Mouse (Mus musculus) forebrain, embryonic 14.5 days (tissue): Measurements from ENCODE around the gene Nsg2. TPM values are rescaled to one million over a fixed set of nuclear protein-coding genes. Genes with fewer than 3 reads are reported as not detected.

ENCODE experiments used
- ATAC-seq: fragments of 200-750 bp; cut with Nextera tagmentation; 2 replicates; pipeline ENCODE4 v1.8.0; 2017; ENCODE audit warnings: mild to moderate bottlenecking, moderate library complexity
- DNase-seq: peaks from one replicate; pipeline ENCODE4 v3.0.0-alpha.2; 2015; ENCODE audit warnings: low spot score
- H3K27ac ChIP-seq: fragments of 300-500 bp; sonication (generic); 2 replicates; pipeline ENCODE4 v1.5.1; 2014; ENCODE audit warnings: low read depth, mild to moderate bottlenecking, control low read depth, low read length, moderate library complexity
- H3K27me3 ChIP-seq: fragments of 300-500 bp; sonication (generic); replicated peaks from 2 replicates; pipeline ENCODE4 v1.6.1; 2014; ENCODE audit warnings: low read length, control low read depth, mixed read lengths; ENCODE audit not compliant: control insufficient read depth, insufficient read depth
- H3K36me3 ChIP-seq: fragments of 300-500 bp; sonication (generic); 2 replicates; pipeline ENCODE4 v1.6.1; 2014; ENCODE audit warnings: low read length, control low read depth; ENCODE audit not compliant: control insufficient read depth, insufficient read depth
- H3K4me1 ChIP-seq: fragments of 300-500 bp; sonication (generic); 2 replicates; pipeline ENCODE4 v1.6.1; 2014; ENCODE audit warnings: antibody characterized with exemption, low read length, control low read depth; ENCODE audit not compliant: control insufficient read depth, insufficient read depth
- H3K4me2 ChIP-seq: fragments of 300-500 bp; sonication (generic); 2 replicates; pipeline ENCODE4 v1.6.1; 2014; ENCODE audit warnings: mild to moderate bottlenecking, control low read depth, low read length
- H3K4me3 ChIP-seq: fragments of 300-500 bp; sonication (generic); 2 replicates; pipeline ENCODE4 v1.5.1; 2014; ENCODE audit warnings: low read depth, low read length, control low read depth
- H3K9ac ChIP-seq: fragments of 300-500 bp; sonication (generic); 2 replicates; pipeline ENCODE4 v1.6.1; 2014; ENCODE audit warnings: mild to moderate bottlenecking, low read length, control low read depth, moderate library complexity
- H3K9me3 ChIP-seq: fragments of 300-500 bp; sonication (generic); replicated peaks from 2 replicates; pipeline ENCODE4 v1.6.1; 2016; ENCODE audit warnings: low read length, control low read depth, mixed read lengths; ENCODE audit not compliant: control insufficient read depth
- WGBS: fragments of 180-500 bp; shearing (Covaris S2); extraction: QIAGEN DNeasy Blood & Tissue Kit; methylation state at CpG from one replicate; pipeline ENCODE4 v1.1.7; 2014; 5-methylcytosine and 5-hydroxymethylcytosine counted together
- polyA plus RNA-seq: library from polyadenylated mRNA; unstranded; fragments of >200 nt; fragmentation: Nextera tagmentation; extraction: Ambion mirVana; gene quantifications from 2 replicates; pipeline ENCODE4 v1.2.1, GENCODE M21; 2014

The Nsg2 gene
- polyA plus RNA-seq, 1 experiment from 2014 or later: 315 TPM

DNA sequence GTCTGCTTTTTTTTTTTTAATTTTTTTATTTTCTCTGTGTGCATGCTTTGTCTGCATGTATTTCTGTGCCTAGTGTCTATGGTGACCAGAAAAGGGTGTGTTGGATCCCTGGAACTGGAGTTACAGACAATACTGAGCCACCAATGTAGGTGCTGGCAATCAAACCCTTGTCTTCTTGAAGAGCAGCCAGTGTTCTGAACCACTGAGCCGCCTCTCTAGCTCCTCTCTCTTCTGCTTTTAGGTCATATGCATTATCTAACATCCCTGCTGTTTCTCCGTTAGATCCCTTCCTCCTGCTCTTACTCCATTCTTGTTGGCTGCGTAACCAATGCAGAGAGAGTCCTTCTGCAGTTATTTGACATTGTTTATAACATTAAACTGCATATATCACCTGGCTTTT lies 8.6 kb downstream of the Nsg2 start:
- Histone ChIP-seq H3K9ac (0 out of 2 replicates have a peak overlapping the region, but pooled peaks have one; percentile 10), H3K4me2 (peak overlapping the region; percentile 41), H3K4me3 (0 out of 2 replicates have a peak overlapping the region, but pooled peaks have one; percentile 8), H3K36me3 (peaks cover 48% of the 10 kb centered on the region), H3K9me3 (peaks cover 10% of the 10 kb centered on the region), H3K27ac (peak overlapping the region; percentile 91; the same call in 1 of the 2 replicates), H3K27me3 (no peaks in the 10 kb centered on the region), H3K4me1 (peaks cover 37% of the 10 kb centered on the region)
- no peak for ATAC-seq
- 78% methylated on average over 3 of the region's 3 CpGs for WGBS
- no peak for DNase-seq

DNA sequence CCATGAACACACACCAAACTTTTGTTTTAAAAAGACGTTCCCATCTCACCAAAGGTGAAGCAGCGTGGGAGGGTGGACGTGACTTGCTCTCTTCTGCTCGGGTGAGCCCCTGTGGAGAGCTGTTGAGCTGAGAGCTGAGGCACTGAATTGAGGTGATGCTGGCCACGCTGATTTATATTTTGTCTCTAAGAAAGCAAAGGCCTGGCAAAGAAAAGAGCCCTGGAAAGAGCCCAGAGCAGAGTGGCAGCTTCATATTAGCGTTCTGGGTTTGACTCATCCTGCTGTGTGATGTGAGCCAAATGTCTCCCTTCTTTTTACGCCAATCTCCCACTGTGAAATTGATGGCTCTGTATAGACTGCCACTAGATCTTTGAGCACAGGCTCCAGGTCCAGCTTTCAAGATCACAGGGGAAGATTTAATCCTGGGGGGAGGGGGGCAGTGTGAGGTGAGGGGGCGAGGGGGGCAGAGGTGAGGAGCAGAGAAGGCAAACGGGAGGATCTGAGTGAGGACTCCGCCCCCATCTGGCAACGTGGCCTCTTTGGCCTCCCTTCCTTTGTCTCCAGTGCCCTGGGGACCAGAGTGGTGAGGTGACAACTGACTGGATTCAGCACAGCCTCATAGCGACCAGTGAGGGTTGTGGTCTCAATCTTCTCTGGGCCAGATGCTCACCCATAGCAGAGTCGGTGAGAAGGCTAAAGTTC lies 9.8 kb downstream of the Nsg2 start:
- Histone ChIP-seq H3K27me3 (no peaks in the 10 kb centered on the region), H3K27ac (peak overlapping the region; percentile 91), H3K4me3 (peak overlapping the region; percentile 10; the same call in 1 of the 2 replicates), H3K36me3 (peaks cover 39% of the 10 kb centered on the region), H3K4me1 (peaks cover 36% of the 10 kb centered on the region), H3K4me2 (peak overlapping the region; percentile 41), H3K9me3 (peaks cover 10% of the 10 kb centered on the region), H3K9ac (peak overlapping the region; percentile 13; the same call in 1 of the 2 replicates)
- DNase-seq: peak; percentile 81
- 4% methylated on average over 13 of the region's 13 CpGs for WGBS
- peak; percentile 75 for ATAC-seq

- Histone ChIP-seq H3K4me3 (no peak overlapping the region), H3K36me3 (peaks cover 34% of the 10 kb centered on the region), H3K4me2 (peak overlapping the region; percentile 41), H3K4me1 (peaks cover 36% of the 10 kb centered on the region), H3K9ac (no peak overlapping the region), H3K27me3 (no peaks in the 10 kb centered on the region), H3K27ac (peak overlapping the region; percentile 91; the same call in 1 of the 2 replicates), H3K9me3 (peaks cover 10% of the 10 kb centered on the region)
- ATAC-seq (peak; percentile 49), DNase-seq (no peak)
- 39% methylated on average over 5 of the region's 5 CpGs for WGBS
Measured at GRCm38 (mm10) chr11:32010663-32010970, 10.4 kb downstream of the Nsg2 start.

- DNase-seq (peak; percentile 36), ATAC-seq (no peak)
- Histone ChIP-seq H3K27me3 (no peaks in the 10 kb centered on the region), H3K9ac (no peak overlapping the region), H3K9me3 (peaks cover 4% of the 10 kb centered on the region; the same call in 1 of the 2 replicates), H3K4me3 (no peak overlapping the region), H3K27ac (peak overlapping the region; percentile 15; the same call in 1 of the 2 replicates), H3K4me2 (peak overlapping the region; percentile 7; the same call in 1 of the 2 replicates), H3K36me3 (peaks cover 26% of the 10 kb centered on the region), H3K4me1 (peaks cover 45% of the 10 kb centered on the region)
- WGBS: 79% methylated on average over 9 of the region's 9 CpGs
Measured at GRCm38 (mm10) chr11:32011867-32012603, 11.8 kb downstream of the Nsg2 start.

- H3K4me1 ChIP-seq: peaks cover 54% of the 10 kb centered on the region
- H3K9ac ChIP-seq: no peak overlapping the region
- peaks cover 25% of the 10 kb centered on the region for H3K36me3 ChIP-seq
- ATAC-seq: no peak
- no peaks in the 10 kb centered on the region for H3K9me3 ChIP-seq
- no peaks in the 10 kb centered on the region for H3K27me3 ChIP-seq
- no peak overlapping the region for H3K4me2 ChIP-seq
- H3K4me3 ChIP-seq: no peak overlapping the region
- DNase-seq: no peak
- no peak overlapping the region for H3K27ac ChIP-seq
- WGBS: 91% methylated on average over 4 of the region's 4 CpGs
Measured at GRCm38 (mm10) chr11:32013014-32013427, 12.8 kb downstream of the Nsg2 start.

DNA sequence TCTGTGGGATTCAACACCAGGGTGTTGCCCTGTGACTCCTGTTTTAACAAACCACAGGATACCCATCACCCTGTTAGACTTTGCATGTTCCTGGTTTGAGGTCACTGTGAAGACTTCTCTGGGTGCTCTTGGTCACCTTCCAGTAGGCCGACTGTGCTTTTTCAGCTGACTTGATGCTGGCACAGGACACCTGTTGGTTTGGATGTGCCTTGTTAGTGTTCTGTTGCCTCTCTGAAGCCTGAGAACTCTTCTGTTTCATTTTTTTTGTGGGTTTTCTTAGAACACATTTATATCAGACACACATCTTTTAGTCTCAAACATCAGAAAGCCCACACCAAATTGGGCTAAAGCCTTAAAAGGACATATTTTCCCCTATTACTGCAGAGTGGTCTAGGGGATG lies 13.3 kb downstream of the Nsg2 start:
- ATAC-seq (no peak), DNase-seq (no peak)
- Histone ChIP-seq H3K4me1 (peaks cover 60% of the 10 kb centered on the region), H3K4me3 (no peak overlapping the region), H3K9me3 (no peaks in the 10 kb centered on the region), H3K27me3 (no peaks in the 10 kb centered on the region), H3K36me3 (peaks cover 31% of the 10 kb centered on the region), H3K4me2 (no peak overlapping the region), H3K27ac (no peak overlapping the region), H3K9ac (no peak overlapping the region)
- WGBS: 92% methylated on average over 1 of the region's 1 CpGs

DNA sequence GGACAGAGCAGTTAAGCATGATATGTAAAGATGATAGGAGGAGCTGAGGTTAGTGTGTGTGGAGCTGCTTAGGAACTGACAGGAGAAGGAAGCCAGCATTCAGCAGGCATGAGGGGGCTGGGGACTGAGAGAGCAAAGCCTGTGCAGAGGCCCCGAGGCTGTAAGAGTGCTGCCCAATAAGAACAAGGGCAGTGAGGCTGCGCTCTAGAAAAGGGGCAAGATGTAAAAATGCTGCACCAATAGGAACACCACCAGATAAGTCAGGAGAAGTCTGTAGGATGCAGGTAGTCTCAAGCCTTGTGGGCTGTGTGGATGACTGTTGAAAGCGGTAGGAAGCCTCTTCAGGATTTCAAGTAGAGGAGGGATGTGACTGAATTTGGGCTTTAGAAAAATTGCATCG lies 17.9 kb downstream of the Nsg2 start:
- H3K9me3 ChIP-seq: no peaks in the 10 kb centered on the region
- no peak overlapping the region for H3K4me3 ChIP-seq
- H3K27me3 ChIP-seq: no peaks in the 10 kb centered on the region
- peak overlapping the region; percentile 13; the same call in 1 of the 2 replicates for H3K9ac ChIP-seq
- H3K4me2 ChIP-seq: no peak overlapping the region
- peaks cover 50% of the 10 kb centered on the region for H3K36me3 ChIP-seq
- peaks cover 54% of the 10 kb centered on the region for H3K4me1 ChIP-seq
- DNase-seq: no peak
- WGBS: 35% methylated on average over 4 of the region's 4 CpGs
- no peak; the same call in 1 of the 2 replicates for ATAC-seq
- peak overlapping the region; percentile 64 for H3K27ac ChIP-seq

DNA sequence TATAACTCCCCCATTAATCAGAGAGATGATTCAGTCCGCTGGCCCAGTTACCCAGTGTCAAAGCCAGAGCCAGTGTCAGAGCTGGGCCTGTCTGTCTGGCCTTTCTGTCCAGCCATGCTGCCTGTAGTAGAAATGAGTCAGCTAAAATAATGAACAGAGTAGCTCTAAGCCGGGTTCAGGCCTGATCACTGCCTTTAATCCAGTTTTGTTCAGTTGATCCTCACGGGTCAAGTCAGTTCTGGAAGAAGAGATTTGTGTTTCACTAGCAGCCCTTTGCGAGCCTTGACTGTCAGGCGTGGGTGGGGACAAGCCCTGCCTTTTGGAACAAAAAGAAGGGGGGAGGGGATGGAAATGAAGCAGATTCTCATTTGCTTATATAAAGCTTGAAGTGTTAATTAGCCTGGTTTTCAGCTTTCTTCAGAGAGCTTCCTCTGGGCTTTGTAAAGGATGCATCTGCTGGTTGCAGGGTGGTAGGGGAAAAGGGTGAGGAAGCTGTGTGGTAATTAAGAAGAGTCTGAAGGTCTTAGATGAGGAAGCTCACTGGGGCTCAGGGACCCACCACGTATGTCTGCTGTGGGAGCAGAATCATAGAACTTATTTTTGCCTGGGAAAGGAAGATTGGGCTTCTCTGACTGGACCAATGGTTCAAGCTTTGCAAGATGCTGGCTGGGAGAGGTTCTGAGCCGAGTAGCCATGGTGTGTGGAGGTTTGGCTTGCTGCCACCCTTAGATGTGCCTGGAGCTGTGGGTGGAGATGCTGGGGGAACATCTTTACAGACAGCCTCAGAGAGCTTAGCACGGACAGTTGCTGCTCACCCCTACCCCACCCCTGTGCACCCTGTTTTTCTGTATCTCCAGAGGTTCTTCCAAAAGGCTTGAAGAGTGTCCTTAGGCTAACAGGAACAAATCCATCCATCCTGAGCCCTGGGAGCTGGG lies 20.0 kb downstream of the Nsg2 start:
- Histone ChIP-seq H3K27me3 (no peaks in the 10 kb centered on the region), H3K27ac (peak overlapping the region; percentile 95), H3K9me3 (no peaks in the 10 kb centered on the region), H3K4me3 (no peak overlapping the region), H3K4me2 (peak overlapping the region; percentile 40), H3K36me3 (peaks cover 52% of the 10 kb centered on the region), H3K9ac (peak overlapping the region; percentile 44), H3K4me1 (peaks cover 60% of the 10 kb centered on the region)
- 7% methylated on average over 8 of the region's 8 CpGs for WGBS
- peak; percentile 82 for ATAC-seq
- peak; percentile 94 for DNase-seq
